Comparison of ENCODE assay signal across 22 mouse cellular contexts in the genomic region with DNA sequence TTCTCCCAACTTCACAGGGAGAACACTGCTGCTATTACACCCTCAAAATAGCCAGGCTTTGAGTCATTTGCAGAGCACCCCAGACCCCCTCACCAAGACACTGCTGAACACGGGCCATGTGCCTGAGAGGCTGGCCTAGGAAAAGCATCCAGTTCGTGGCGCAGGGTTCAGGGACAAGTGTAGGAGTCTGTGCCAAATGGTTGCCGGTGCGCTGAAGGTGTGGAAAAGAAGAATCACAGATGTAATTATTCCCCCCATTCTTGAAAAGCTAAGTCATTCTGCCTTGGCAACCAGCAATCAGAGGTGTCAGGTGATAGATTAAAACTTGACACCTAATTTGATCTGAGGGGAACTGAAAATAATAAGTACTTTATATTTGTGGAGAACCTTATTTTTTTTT.
DNase-seq lines count a peak whose midpoint lies in the region; ATAC-seq and TF ChIP-seq lines count a peak whose summit lies in the region.
"Had no signal": no experiment of that assay in that cellular context is flagged by ENCODE, and none has a peak within 500 bp of the region (broad histone marks: within the 10 kb centered on the region; RNA-seq: fewer than 3 reads in every experiment).

No protein-coding gene starts in this region.

- H3K27me3 ChIP-seq in forebrain, embryonic 14.5 days (replicated peaks; ENCODE audit: control insufficient read depth, insufficient read depth, low read length) = no peaks in the 10 kb centered on the region
- H3K27me3 ChIP-seq in forebrain, embryonic 11.5 days (ENCODE audit: control insufficient read depth, insufficient read depth, low read length) = no peaks in the 10 kb centered on the region
- no peaks in the 10 kb centered on the region for H3K27me3 ChIP-seq in lung, postnatal 0 days (replicated peaks; ENCODE audit: insufficient read depth, low read length)
- no peaks in the 10 kb centered on the region for H3K27me3 ChIP-seq in liver, embryonic 12.5 days (replicated peaks)
- H3K27me3 ChIP-seq: CH12.LX; embryonic facial prominence, embryonic 13.5 days; heart, embryonic 13.5 days; hindbrain, embryonic 12.5 days had no signal

- DNase-seq in forebrain, embryonic 14.5 days (ENCODE audit: low spot score) = peak; percentile 46
- no peak for DNase-seq in forebrain, embryonic 11.5 days (ENCODE audit: low spot score)
- no peak for DNase-seq in lung, postnatal 0 days (ENCODE audit: low spot score)
- DNase-seq in lung, postnatal 4 days = no peak
- peak; percentile 37 for DNase-seq in NIH3T3 (ENCODE audit: low read depth)
- peak; percentile 61 for DNase-seq in brain, embryonic 14.5 days (ENCODE audit: low read depth)
- DNase-seq: adrenal gland, adult 8-10 months; adrenal gland, postnatal 36 days; cerebellum, adult 11-12 months; cerebellum, adult 9-10 months; cerebellum, postnatal 25 days; gastrocnemius, postnatal 36 days; heart, adult 11 months; heart, postnatal 36 days; kidney, adult 18-20 months had no signal

- no peak for TF ChIP-seq EP300 in lung, postnatal 0 days (IDR thresholded peaks at IDR 0.05)

- no peak overlapping the region for H3K4me3 ChIP-seq in forebrain, embryonic 14.5 days (ENCODE audit: low read depth, low read length)
- H3K4me3 ChIP-seq in forebrain, embryonic 11.5 days (ENCODE audit: low read depth, low read length) = no peak overlapping the region
- H3K4me3 ChIP-seq in lung, postnatal 0 days (ENCODE audit: low read depth, low read length) = no peak overlapping the region
- H3K4me3 ChIP-seq in liver, embryonic 12.5 days = no peak overlapping the region
- H3K4me3 ChIP-seq: embryonic facial prominence, embryonic 13.5 days; heart, embryonic 13.5 days; hindbrain, embryonic 12.5 days had no signal

- TF ChIP-seq POLR2A in brain, embryonic 14.5 days (IDR thresholded peaks at IDR 0.05; ENCODE audit: borderline replicate concordance, extremely low read depth, insufficient read depth, insufficient read length, poor library complexity, severe bottlenecking) = no peak

- H3K27ac ChIP-seq in forebrain, embryonic 14.5 days (ENCODE audit: low read depth, low read length) = no peak overlapping the region
- H3K27ac ChIP-seq in forebrain, embryonic 11.5 days (ENCODE audit: low read depth, low read length) = no peak overlapping the region
- H3K27ac ChIP-seq in lung, postnatal 0 days (ENCODE audit: low read length) = no peak overlapping the region
- no peak overlapping the region for H3K27ac ChIP-seq in liver, embryonic 12.5 days
- H3K27ac ChIP-seq: embryonic facial prominence, embryonic 13.5 days; heart, embryonic 13.5 days; hindbrain, embryonic 12.5 days; hindbrain, postnatal 0 days had no signal

- no peak for TF ChIP-seq CTCF in lung, postnatal 0 days (IDR thresholded peaks at IDR 0.05)
- no peak for TF ChIP-seq CTCF in brain, embryonic 14.5 days (IDR thresholded peaks at IDR 0.05; ENCODE audit: borderline replicate concordance, extremely low read depth, insufficient read depth, insufficient read length)

- no peak overlapping the region for H3K4me2 ChIP-seq in forebrain, embryonic 14.5 days (ENCODE audit: low read length)
- no peak overlapping the region for H3K4me2 ChIP-seq in forebrain, embryonic 11.5 days (ENCODE audit: low read depth, low read length, severe bottlenecking)
- no peak overlapping the region for H3K4me2 ChIP-seq in lung, postnatal 0 days (replicated peaks; ENCODE audit: low read depth, low read length)
- no peak overlapping the region for H3K4me2 ChIP-seq in liver, embryonic 12.5 days
- H3K4me2 ChIP-seq: embryonic facial prominence, embryonic 13.5 days; heart, embryonic 13.5 days; hindbrain, embryonic 12.5 days had no signal

- WGBS in forebrain, embryonic 14.5 days = 32% methylated on average over 5 of the region's 5 CpGs
- WGBS in forebrain, embryonic 11.5 days = 83% methylated on average over 5 of the region's 5 CpGs
- WGBS in lung, postnatal 0 days = 57% methylated on average over 5 of the region's 5 CpGs
- WGBS in liver, embryonic 12.5 days (ENCODE audit: insufficient replicate concordance) = 75% methylated on average over 5 of the region's 5 CpGs

- no peaks in the 10 kb centered on the region for H3K36me3 ChIP-seq in forebrain, embryonic 14.5 days (ENCODE audit: control insufficient read depth, insufficient read depth, low read length)
- no peaks in the 10 kb centered on the region for H3K36me3 ChIP-seq in forebrain, embryonic 11.5 days (ENCODE audit: control insufficient read depth, insufficient read depth, low read length)
- H3K36me3 ChIP-seq in lung, postnatal 0 days (ENCODE audit: insufficient read depth, low read length) = no peaks in the 10 kb centered on the region
- peaks cover 5% of the 10 kb centered on the region; the same call in 1 of the 2 replicates for H3K36me3 ChIP-seq in liver, embryonic 12.5 days
- H3K36me3 ChIP-seq: heart, embryonic 13.5 days; hindbrain, embryonic 12.5 days had no signal

- H3K9ac ChIP-seq in forebrain, embryonic 14.5 days (ENCODE audit: low read length) = no peak overlapping the region
- H3K9ac ChIP-seq in forebrain, embryonic 11.5 days (ENCODE audit: low read length) = no peak overlapping the region
- no peak overlapping the region for H3K9ac ChIP-seq in lung, postnatal 0 days (replicated peaks; ENCODE audit: low read depth)
- no peak overlapping the region for H3K9ac ChIP-seq in liver, embryonic 12.5 days
- H3K9ac ChIP-seq: embryonic facial prominence, embryonic 13.5 days; heart, embryonic 13.5 days; hindbrain, embryonic 12.5 days had no signal

- H3K4me1 ChIP-seq in forebrain, embryonic 14.5 days (ENCODE audit: control insufficient read depth, insufficient read depth, low read length) = peaks cover 13% of the 10 kb centered on the region
- H3K4me1 ChIP-seq in forebrain, embryonic 11.5 days (replicated peaks; ENCODE audit: control insufficient read depth, insufficient read depth, low read length) = no peaks in the 10 kb centered on the region
- H3K4me1 ChIP-seq in lung, postnatal 0 days (ENCODE audit: insufficient read depth, low read depth, low read length) = no peaks in the 10 kb centered on the region
- no peaks in the 10 kb centered on the region for H3K4me1 ChIP-seq in liver, embryonic 12.5 days
- H3K4me1 ChIP-seq: hindbrain, embryonic 12.5 days had no signal

- ATAC-seq in forebrain, embryonic 14.5 days = peak; percentile 29; the same call in 1 of the 2 replicates
- ATAC-seq in forebrain, embryonic 11.5 days (replicated peaks; ENCODE audit: low FRiP score) = no peak
- peak; percentile 9; the same call in 1 of the 2 replicates for ATAC-seq in lung, postnatal 0 days
- no peak for ATAC-seq in activated CD4-positive, CD25-positive, alpha-beta regulatory T cell, adult 4 months
- no peak for ATAC-seq in liver, embryonic 12.5 days
- ATAC-seq: hindbrain, postnatal 0 days had no signal

- H3K9me3 ChIP-seq in forebrain, embryonic 14.5 days (replicated peaks; ENCODE audit: control insufficient read depth, low read length) = no peaks in the 10 kb centered on the region
- no peaks in the 10 kb centered on the region for H3K9me3 ChIP-seq in forebrain, embryonic 11.5 days (ENCODE audit: control insufficient read depth, low read length)
- H3K9me3 ChIP-seq in lung, postnatal 0 days (ENCODE audit: low read length) = no peaks in the 10 kb centered on the region
- H3K9me3 ChIP-seq in liver, embryonic 12.5 days (replicated peaks) = no peaks in the 10 kb centered on the region
- H3K9me3 ChIP-seq: embryonic facial prominence, embryonic 13.5 days; hindbrain, embryonic 12.5 days had no signal

Comparison
In these comparisons a context has a peak if more than half of its experiments do, and no peak if none do; other contexts are left out.
1. ATAC-seq: peak in forebrain, embryonic 14.5 days (single experiment) and lung, postnatal 0 days (single experiment); none in forebrain, embryonic 11.5 days (single experiment), activated CD4-positive, CD25-positive, alpha-beta regulatory T cell, adult 4 months (single experiment) and liver, embryonic 12.5 days (single experiment).
2. DNase-seq: peak in forebrain, embryonic 14.5 days (single experiment), NIH3T3 (single experiment) and brain, embryonic 14.5 days (single experiment); none in forebrain, embryonic 11.5 days (single experiment), lung, postnatal 0 days (single experiment) and lung, postnatal 4 days (0 of 2).